Mouse (Mus musculus): ENCODE data around the gene Me1.

DNA sequence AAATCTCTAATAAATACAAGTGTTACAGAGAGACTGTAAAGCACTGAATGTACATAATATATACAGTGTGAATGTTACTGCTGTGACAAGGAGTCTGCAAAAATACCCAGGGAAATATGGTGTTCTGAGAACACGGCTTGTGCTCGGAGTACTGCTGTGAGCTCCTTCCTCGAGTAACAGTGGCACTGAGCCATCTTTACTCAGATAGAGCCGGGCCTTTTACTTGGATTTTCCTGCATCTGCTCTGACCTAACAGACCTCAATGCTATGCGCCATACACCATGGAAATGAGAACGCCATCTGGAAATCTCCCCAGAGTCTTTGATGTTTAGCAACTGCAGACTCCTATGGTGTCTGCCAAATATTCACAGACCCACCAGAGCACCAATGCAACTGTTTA, 12.9 kb downstream of the Me1 start:
- no peak for TF ChIP-seq CTCF (conservative IDR thresholded peaks at IDR 0.05; ENCODE audit: low read length)
- TF ChIP-seq POU5F1 (IDR thresholded peaks at IDR 0.05; ENCODE audit: borderline replicate concordance, low read length) = no peak
